Mouse (Mus musculus): ENCODE data around the gene Ddx49. TPM values are rescaled to one million over a fixed set of nuclear protein-coding genes. Genes with fewer than 3 reads are reported as not detected.

Gene Ddx49
- polyA plus RNA-seq, 1 experiment from 2014 or later = 57.2 TPM

Other genes starting within 250 kb of the Ddx49 start
- 0.35 and 0.68 TPM in 2 replicates for gene Tm6sf2, start 229.6 kb downstream of the Ddx49 start, polyA plus RNA-seq (2016; fragmentation: Nextera tagmentation; extraction: Ambion mirVana)
- gene Hapln4, start 219.0 kb downstream of the Ddx49 start, polyA plus RNA-seq (2016; fragmentation: Nextera tagmentation; extraction: Ambion mirVana) = 0.05 and 0.12 TPM in 2 replicates
- 10.5 and 13.5 TPM in 2 replicates for gene Ncan, start 181.6 kb downstream of the Ddx49 start, polyA plus RNA-seq (2016; fragmentation: Nextera tagmentation; extraction: Ambion mirVana)
- 35.7 and 37.9 TPM in 2 replicates for gene Nr2c2ap, start 171.2 kb downstream of the Ddx49 start, polyA plus RNA-seq (2016; fragmentation: Nextera tagmentation; extraction: Ambion mirVana)
- 17.1 and 19.2 TPM in 2 replicates for gene Rfxank, start 163.3 kb downstream of the Ddx49 start, polyA plus RNA-seq (2016; fragmentation: Nextera tagmentation; extraction: Ambion mirVana)
- 38.5 and 41.6 TPM in 2 replicates for gene Borcs8, start 163.0 kb downstream of the Ddx49 start, polyA plus RNA-seq (2016; fragmentation: Nextera tagmentation; extraction: Ambion mirVana)
- gene Mef2b, start 162.8 kb downstream of the Ddx49 start, polyA plus RNA-seq (2016; fragmentation: Nextera tagmentation; extraction: Ambion mirVana) = 0.71 and 0.74 TPM in 2 replicates
- 68.8 and 70.2 TPM in 2 replicates for gene Tmem161a, start 130.1 kb downstream of the Ddx49 start, polyA plus RNA-seq (2016; fragmentation: Nextera tagmentation; extraction: Ambion mirVana)
- 2.2 and 2.6 TPM in 2 replicates for gene Slc25a42, start 90.2 kb downstream of the Ddx49 start, polyA plus RNA-seq (2016; fragmentation: Nextera tagmentation; extraction: Ambion mirVana)
- gene Sugp2, start 68.3 kb downstream of the Ddx49 start, polyA plus RNA-seq (2016; fragmentation: Nextera tagmentation; extraction: Ambion mirVana) = 55.7 and 56.7 TPM in 2 replicates
- gene Armc6, start 68.0 kb downstream of the Ddx49 start, polyA plus RNA-seq (2016; fragmentation: Nextera tagmentation; extraction: Ambion mirVana) = 29.4 and 32.7 TPM in 2 replicates
- gene Homer3, start 19.7 kb downstream of the Ddx49 start, polyA plus RNA-seq (2016; fragmentation: Nextera tagmentation; extraction: Ambion mirVana) = 115 and 120 TPM in 2 replicates
- gene Cope, start within 50 bp of the Ddx49 start, polyA plus RNA-seq (2016; fragmentation: Nextera tagmentation; extraction: Ambion mirVana) = 286 and 300 TPM in 2 replicates
- gene Cers1, start 13.3 kb upstream of the Ddx49 start, polyA plus RNA-seq (2016; fragmentation: Nextera tagmentation; extraction: Ambion mirVana) = 4.1 and 4.5 TPM in 2 replicates
- gene Gdf1, start 27.3 kb upstream of the Ddx49 start, polyA plus RNA-seq (2016; fragmentation: Nextera tagmentation; extraction: Ambion mirVana) = 3.7 and 4.6 TPM in 2 replicates
- gene Upf1, start 50.8 kb upstream of the Ddx49 start, polyA plus RNA-seq (2016; fragmentation: Nextera tagmentation; extraction: Ambion mirVana) = 14.5 and 16.3 TPM in 2 replicates
- gene Comp, start 71.1 kb upstream of the Ddx49 start, polyA plus RNA-seq (2016; fragmentation: Nextera tagmentation; extraction: Ambion mirVana) = 0.19 and 0.38 TPM in 2 replicates
- gene Crtc1, start 137.1 kb upstream of the Ddx49 start, polyA plus RNA-seq (2016; fragmentation: Nextera tagmentation; extraction: Ambion mirVana) = 14.8 and 16.4 TPM in 2 replicates
- gene Klhl26, start 174.5 kb upstream of the Ddx49 start, polyA plus RNA-seq (2016; fragmentation: Nextera tagmentation; extraction: Ambion mirVana) = 19.9 and 20.2 TPM in 2 replicates
- gene Tmem59l, start 184.9 kb upstream of the Ddx49 start, polyA plus RNA-seq (2016; fragmentation: Nextera tagmentation; extraction: Ambion mirVana) = 16.7 and 19.5 TPM in 2 replicates
- gene Crlf1, start 190.7 kb upstream of the Ddx49 start, polyA plus RNA-seq (2016; fragmentation: Nextera tagmentation; extraction: Ambion mirVana) = 34.1 and 48.4 TPM in 2 replicates
- 126 and 136 TPM in 2 replicates for gene Rex1bd, start 204.3 kb upstream of the Ddx49 start, polyA plus RNA-seq (2016; fragmentation: Nextera tagmentation; extraction: Ambion mirVana)
- gene Uba52, start 208.3 kb upstream of the Ddx49 start, polyA plus RNA-seq (2016; fragmentation: Nextera tagmentation; extraction: Ambion mirVana) = 879 and 899 TPM in 2 replicates
- gene Fkbp8, start 225.2 kb upstream of the Ddx49 start, polyA plus RNA-seq (2016; fragmentation: Nextera tagmentation; extraction: Ambion mirVana) = 295 and 303 TPM in 2 replicates
- 52.6 and 57.2 TPM in 2 replicates for gene Kxd1, start 225.5 kb upstream of the Ddx49 start, polyA plus RNA-seq (2016; fragmentation: Nextera tagmentation; extraction: Ambion mirVana)
- 20.8 and 22.7 TPM in 2 replicates for gene Ell, start 237.0 kb upstream of the Ddx49 start, polyA plus RNA-seq (2016; fragmentation: Nextera tagmentation; extraction: Ambion mirVana)